Mouse (Mus musculus) bone marrow, adult 2 months (tissue): Measurements from ENCODE around the gene Gria3.

ENCODE experiments used
- CTCF ChIP-seq: fragments of 200-500 bp; IDR thresholded peaks from 2 replicates; pipeline ENCODE4 v1.5.1; 2011; ENCODE audit warnings: low read length, control low read depth; ENCODE audit not compliant: control insufficient read depth, insufficient read depth
- POLR2A ChIP-seq: fragments of 200-500 bp; IDR thresholded peaks from 2 replicates; pipeline ENCODE4 v1.6.1; 2011; ENCODE audit warnings: low read depth, mild to moderate bottlenecking, control low read depth, low read length, borderline replicate concordance; ENCODE audit not compliant: control insufficient read depth

DNA sequence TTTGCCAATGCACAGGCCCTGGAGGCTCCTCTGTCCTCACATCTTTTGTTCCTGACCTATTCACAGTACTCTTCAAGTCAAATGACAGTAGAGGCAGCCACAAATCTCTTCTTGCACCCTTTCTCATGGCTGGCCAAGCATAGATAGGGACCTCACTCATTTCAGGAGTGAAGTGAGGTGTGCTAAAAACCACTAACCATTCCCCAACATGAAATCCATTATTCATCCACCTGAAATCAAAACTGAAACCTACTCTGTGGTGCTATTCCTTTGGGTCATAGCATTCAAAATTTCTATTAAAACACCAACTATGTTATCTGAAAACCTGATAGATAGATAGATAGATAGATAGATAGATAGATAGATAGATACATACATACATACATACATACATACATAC is 2.2 kb upstream of the Gria3 start:
- TF ChIP-seq POLR2A (no peak), CTCF (no peak)
